Mouse (Mus musculus) liver, embryonic 15.5 days (tissue): ENCODE data around the gene Mapk12. TPM values are rescaled to one million over a fixed set of nuclear protein-coding genes. Genes with fewer than 3 reads are reported as not detected.

ENCODE experiments used
- ATAC-seq: fragments of 200-750 bp; cut with Nextera tagmentation; 2 replicates; pipeline ENCODE4 v1.8.0; 2017; ENCODE audit warnings: moderate number of reproducible peaks, mild to moderate bottlenecking, moderate library complexity; ENCODE audit not compliant: insufficient read depth
- H3K27ac ChIP-seq: fragments of 300-500 bp; sonication (generic); replicated peaks from 2 replicates; pipeline ENCODE4 v1.5.1; 2015; ENCODE audit warnings: mild to moderate bottlenecking, inconsistent platforms
- H3K27me3 ChIP-seq: fragments of 300-500 bp; sonication (generic); 2 replicates; pipeline ENCODE4 v1.6.1; 2015; ENCODE audit warnings: mild to moderate bottlenecking, inconsistent platforms
- H3K36me3 ChIP-seq: fragments of 300-500 bp; sonication (generic); replicated peaks from 2 replicates; pipeline ENCODE4 v1.6.1; 2015; ENCODE audit warnings: moderate library complexity, mild to moderate bottlenecking, inconsistent platforms
- H3K4me1 ChIP-seq: fragments of 300-500 bp; sonication (generic); replicated peaks from 2 replicates; pipeline ENCODE4 v1.6.1; 2015; ENCODE audit warnings: inconsistent platforms
- H3K4me2 ChIP-seq: fragments of 300-500 bp; sonication (generic); 2 replicates; pipeline ENCODE4 v1.6.1; 2015; ENCODE audit warnings: moderate library complexity, mild to moderate bottlenecking, inconsistent platforms
- H3K4me3 ChIP-seq: fragments of 300-500 bp; sonication (generic); replicated peaks from 2 replicates; pipeline ENCODE4 v1.5.1; 2015; ENCODE audit warnings: mild to moderate bottlenecking, inconsistent platforms
- H3K9ac ChIP-seq: fragments of 300-500 bp; sonication (generic); 2 replicates; pipeline ENCODE4 v1.6.1; 2015; ENCODE audit warnings: moderate library complexity, mild to moderate bottlenecking, inconsistent platforms
- H3K9me3 ChIP-seq: fragments of 300-500 bp; sonication (generic); replicated peaks from 2 replicates; pipeline ENCODE4 v1.6.1; 2016; ENCODE audit warnings: inconsistent platforms
- WGBS: fragments of 180-500 bp; shearing (Covaris S2); methylation state at CpG from one replicate; pipeline ENCODE4 v1.1.7; 2015; ENCODE audit warnings: mixed read lengths; ENCODE audit not compliant: insufficient replicate concordance; 5-methylcytosine and 5-hydroxymethylcytosine counted together
- polyA plus RNA-seq: library from polyadenylated mRNA; unstranded; fragments of >200 nt; fragmentation: Nextera tagmentation; extraction: Ambion mirVana; gene quantifications from 2 replicates; pipeline ENCODE4 v1.2.1, GENCODE M21; 2015

Gene Mapk12
- polyA plus RNA-seq, 1 experiment from 2014 or later, result 1.5 TPM

GRCm38 (mm10) chr15:89122649-89123366, 17.7 kb downstream of the Mapk12 start, which contains the start of gene Tubgcp6:
TSS of gene Tubgcp6 (minus strand) at chr15:89123112.
- no peaks in the 10 kb centered on the region for H3K27me3 ChIP-seq
- under 1% methylated on average over 47 of the region's 47 CpGs for WGBS
- H3K36me3 ChIP-seq, result peaks cover 31% of the 10 kb centered on the region
- no peaks in the 10 kb centered on the region for H3K9me3 ChIP-seq
- peak within 1 kb of the TSS; percentile 79 for H3K27ac ChIP-seq
- peak; percentile 84 for ATAC-seq
- H3K4me1 ChIP-seq, result peaks cover 47% of the 10 kb centered on the region
- H3K4me3 ChIP-seq, result peak within 1 kb of the TSS; percentile 93
- H3K4me2 ChIP-seq, result peak within 1 kb of the TSS; percentile 84
- peak within 1 kb of the TSS; percentile 86 for H3K9ac ChIP-seq

GRCm38 (mm10) chr15:89118007-89118406, 22.5 kb downstream of the Mapk12 start:
- H3K9ac ChIP-seq, result no peak overlapping the region
- H3K9me3 ChIP-seq, result no peaks in the 10 kb centered on the region
- H3K36me3 ChIP-seq, result peaks cover 69% of the 10 kb centered on the region
- H3K27ac ChIP-seq, result no peak overlapping the region
- H3K27me3 ChIP-seq, result no peaks in the 10 kb centered on the region
- ATAC-seq, result no peak
- peaks cover 33% of the 10 kb centered on the region for H3K4me1 ChIP-seq
- H3K4me3 ChIP-seq, result no peak overlapping the region
- H3K4me2 ChIP-seq, result no peak overlapping the region

- Histone ChIP-seq H3K4me2 (no peak overlapping the region), H3K27me3 (no peaks in the 10 kb centered on the region), H3K9ac (no peak overlapping the region), H3K4me1 (no peaks in the 10 kb centered on the region), H3K36me3 (peaks cover 97% of the 10 kb centered on the region), H3K9me3 (no peaks in the 10 kb centered on the region), H3K27ac (no peak overlapping the region), H3K4me3 (no peak overlapping the region)
- ATAC-seq, result no peak
- 86% methylated on average over 9 of the region's 9 CpGs for WGBS
Observed at GRCm38 (mm10) chr15:89110147-89110546, 30.4 kb downstream of the Mapk12 start.

GRCm38 (mm10) chr15:89106976-89107375, 33.5 kb downstream of the Mapk12 start:
- Histone ChIP-seq H3K27me3 (no peaks in the 10 kb centered on the region), H3K4me3 (no peak overlapping the region), H3K4me2 (no peak overlapping the region), H3K9ac (no peak overlapping the region), H3K27ac (no peak overlapping the region), H3K36me3 (peaks cover 100% of the 10 kb centered on the region), H3K9me3 (no peaks in the 10 kb centered on the region), H3K4me1 (no peaks in the 10 kb centered on the region)
- 86% methylated on average over 1 of the region's 1 CpGs for WGBS
- no peak for ATAC-seq

- no peak overlapping the region for H3K4me2 ChIP-seq
- H3K9ac ChIP-seq, result no peak overlapping the region
- no peak for ATAC-seq
- H3K27ac ChIP-seq, result no peak overlapping the region
- no peaks in the 10 kb centered on the region for H3K27me3 ChIP-seq
- 86% methylated on average over 13 of the region's 13 CpGs for WGBS
- H3K4me3 ChIP-seq, result no peak overlapping the region
- H3K9me3 ChIP-seq, result no peaks in the 10 kb centered on the region
- H3K4me1 ChIP-seq, result no peaks in the 10 kb centered on the region
- H3K36me3 ChIP-seq, result peaks cover 100% of the 10 kb centered on the region
Observed at GRCm38 (mm10) chr15:89106073-89106472, 34.4 kb downstream of the Mapk12 start.

GRCm38 (mm10) chr15:89104425-89104824, 36.1 kb downstream of the Mapk12 start:
- H3K36me3 ChIP-seq, result peaks cover 100% of the 10 kb centered on the region
- H3K4me1 ChIP-seq, result no peaks in the 10 kb centered on the region
- no peak overlapping the region for H3K9ac ChIP-seq
- H3K4me2 ChIP-seq, result no peak overlapping the region
- no peaks in the 10 kb centered on the region for H3K9me3 ChIP-seq
- WGBS, result 90% methylated on average over 8 of the region's 8 CpGs
- H3K27me3 ChIP-seq, result no peaks in the 10 kb centered on the region
- ATAC-seq, result no peak
- no peak overlapping the region for H3K4me3 ChIP-seq
- H3K27ac ChIP-seq, result no peak overlapping the region

GRCm38 (mm10) chr15:89103921-89104320, 36.6 kb downstream of the Mapk12 start:
- Histone ChIP-seq H3K9ac (no peak overlapping the region), H3K4me1 (no peaks in the 10 kb centered on the region), H3K27ac (no peak overlapping the region), H3K27me3 (no peaks in the 10 kb centered on the region), H3K4me2 (no peak overlapping the region), H3K4me3 (no peak overlapping the region), H3K9me3 (no peaks in the 10 kb centered on the region), H3K36me3 (peaks cover 100% of the 10 kb centered on the region)
- ATAC-seq, result no peak
- WGBS, result 79% methylated on average over 10 of the region's 10 CpGs

- Histone ChIP-seq H3K4me3 (no peak overlapping the region), H3K9me3 (no peaks in the 10 kb centered on the region), H3K36me3 (peaks cover 100% of the 10 kb centered on the region), H3K4me2 (no peak overlapping the region), H3K27ac (no peak overlapping the region), H3K9ac (no peak overlapping the region), H3K4me1 (no peaks in the 10 kb centered on the region), H3K27me3 (no peaks in the 10 kb centered on the region)
- no peak for ATAC-seq
- whole genome bisulfite sequencing, result 81% methylated on average over 5 of the region's 5 CpGs
Observed at GRCm38 (mm10) chr15:89102646-89103045, 37.9 kb downstream of the Mapk12 start.

GRCm38 (mm10) chr15:89100823-89101222, 39.7 kb downstream of the Mapk12 start:
- H3K27ac ChIP-seq, result no peak overlapping the region
- peaks cover 100% of the 10 kb centered on the region for H3K36me3 ChIP-seq
- H3K9me3 ChIP-seq, result no peaks in the 10 kb centered on the region
- 91% methylated on average over 12 of the region's 12 CpGs for WGBS
- no peaks in the 10 kb centered on the region for H3K27me3 ChIP-seq
- H3K9ac ChIP-seq, result no peak overlapping the region
- H3K4me3 ChIP-seq, result no peak overlapping the region
- no peak for ATAC-seq
- H3K4me1 ChIP-seq, result no peaks in the 10 kb centered on the region
- no peak overlapping the region for H3K4me2 ChIP-seq

- H3K36me3 ChIP-seq, result peaks cover 100% of the 10 kb centered on the region
- WGBS, result 81% methylated on average over 7 of the region's 7 CpGs
- H3K27ac ChIP-seq, result no peak overlapping the region
Observed at GRCm38 (mm10) chr15:89098616-89099015, 41.9 kb downstream of the Mapk12 start.

GRCm38 (mm10) chr15:89097450-89097849, 43.1 kb downstream of the Mapk12 start:
- H3K27me3 ChIP-seq, result no peaks in the 10 kb centered on the region
- H3K9me3 ChIP-seq, result no peaks in the 10 kb centered on the region
- H3K4me3 ChIP-seq, result no peak overlapping the region
- no peak overlapping the region for H3K4me2 ChIP-seq
- no peak overlapping the region for H3K27ac ChIP-seq
- no peaks in the 10 kb centered on the region for H3K4me1 ChIP-seq
- no peak overlapping the region for H3K9ac ChIP-seq
- peaks cover 99% of the 10 kb centered on the region for H3K36me3 ChIP-seq
- WGBS, result 79% methylated on average over 5 of the region's 5 CpGs
- no peak for ATAC-seq

More at GRCm38 (mm10) chr15:89098616-89099015, 41.9 kb downstream of the Mapk12 start:
- Histone ChIP-seq H3K27me3 (no peaks in the 10 kb centered on the region), H3K4me2 (no peak overlapping the region), H3K4me1 (no peaks in the 10 kb centered on the region), H3K4me3 (no peak overlapping the region), H3K9me3 (no peaks in the 10 kb centered on the region), H3K9ac (no peak overlapping the region)
- ATAC-seq, result no peak

- peaks cover 26% of the 10 kb centered on the region for H3K4me1 ChIP-seq
- 77% methylated on average over 5 of the region's 5 CpGs for WGBS
- no peak for ATAC-seq
- H3K9me3 ChIP-seq, result no peaks in the 10 kb centered on the region
- H3K27me3 ChIP-seq, result no peaks in the 10 kb centered on the region
- H3K9ac ChIP-seq, result no peak overlapping the region
- no peak overlapping the region for H3K4me3 ChIP-seq
- H3K27ac ChIP-seq, result no peak overlapping the region
- H3K36me3 ChIP-seq, result peaks cover 51% of the 10 kb centered on the region
- no peak overlapping the region for H3K4me2 ChIP-seq
Observed at GRCm38 (mm10) chr15:89092181-89092580, 48.3 kb downstream of the Mapk12 start.
